Mouse (Mus musculus) CH12.LX (cell line): ENCODE measurements around the gene Gm10037.

Experiments
- EP300 ChIP-seq: IDR thresholded peaks from 2 replicates; pipeline ENCODE4 v1.6.1; 2011; ENCODE audit warnings: low read length, improper control_type of control experiment
- GABPA ChIP-seq: IDR thresholded peaks from 2 replicates; pipeline ENCODE4 v1.6.1; 2012; ENCODE audit warnings: low read depth, low read length, improper control_type of control experiment, inconsistent platforms; ENCODE audit not compliant: insufficient replicate concordance
- JUND ChIP-seq: conservative IDR thresholded peaks from 2 replicates; pipeline ENCODE4 v1.6.1; 2011; ENCODE audit warnings: low read depth, low read length, improper control_type of control experiment
- MAX ChIP-seq: IDR thresholded peaks from 2 replicates; pipeline ENCODE4 v1.6.1; 2011; ENCODE audit warnings: low read length, improper control_type of control experiment
- MYC ChIP-seq: IDR thresholded peaks from 2 replicates; pipeline ENCODE4 v1.6.1; 2011; ENCODE audit warnings: low read depth, mild to moderate bottlenecking, improper control_type of control experiment, low read length

DNA sequence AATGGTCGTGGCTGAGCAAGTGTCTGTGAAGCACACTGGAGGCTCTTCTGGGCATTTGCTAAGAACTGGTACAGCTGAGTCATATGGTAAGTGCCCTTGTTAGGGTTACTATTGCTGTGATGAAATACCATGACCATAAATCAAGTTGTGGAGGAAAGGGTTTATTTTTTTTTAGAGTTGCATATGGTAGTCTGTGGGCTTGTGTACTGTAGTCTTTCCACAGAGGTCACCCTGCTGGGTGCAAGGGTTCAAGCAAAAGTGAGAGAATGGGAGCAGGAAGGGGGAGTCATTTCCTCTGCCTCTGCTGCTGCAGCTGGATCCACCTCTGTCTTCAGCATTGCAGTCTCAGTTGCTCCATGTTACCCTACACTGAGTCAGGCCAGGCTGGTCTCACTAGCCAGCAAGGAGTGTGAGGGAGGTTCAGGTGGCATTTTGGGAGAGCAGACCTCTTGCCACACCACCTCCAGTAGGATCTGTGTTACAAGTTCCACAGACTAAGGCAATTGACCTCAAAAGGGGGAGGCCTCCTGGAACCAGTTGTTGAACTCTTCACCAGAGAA, 19.2 kb upstream of the Gm10037 start:
- no peak for TF ChIP-seq GABPA
- no peak for TF ChIP-seq MYC
- no peak for TF ChIP-seq MAX
- no peak for TF ChIP-seq EP300
- no peak for TF ChIP-seq JUND
